Mouse (Mus musculus): ENCODE data around the gene F9. TPM values are rescaled to one million over a fixed set of nuclear protein-coding genes. Genes with fewer than 3 reads are reported as not detected.
"Not testable (repeated sequence)": the region's sequence is repeated elsewhere in the genome, so short reads cannot be mapped to it uniquely, and the experiment has no call there.

The F9 gene
- polyA plus RNA-seq (2014; fragmentation: Nextera tagmentation; extraction: Ambion mirVana), result not detected in 2 replicates

DNA sequence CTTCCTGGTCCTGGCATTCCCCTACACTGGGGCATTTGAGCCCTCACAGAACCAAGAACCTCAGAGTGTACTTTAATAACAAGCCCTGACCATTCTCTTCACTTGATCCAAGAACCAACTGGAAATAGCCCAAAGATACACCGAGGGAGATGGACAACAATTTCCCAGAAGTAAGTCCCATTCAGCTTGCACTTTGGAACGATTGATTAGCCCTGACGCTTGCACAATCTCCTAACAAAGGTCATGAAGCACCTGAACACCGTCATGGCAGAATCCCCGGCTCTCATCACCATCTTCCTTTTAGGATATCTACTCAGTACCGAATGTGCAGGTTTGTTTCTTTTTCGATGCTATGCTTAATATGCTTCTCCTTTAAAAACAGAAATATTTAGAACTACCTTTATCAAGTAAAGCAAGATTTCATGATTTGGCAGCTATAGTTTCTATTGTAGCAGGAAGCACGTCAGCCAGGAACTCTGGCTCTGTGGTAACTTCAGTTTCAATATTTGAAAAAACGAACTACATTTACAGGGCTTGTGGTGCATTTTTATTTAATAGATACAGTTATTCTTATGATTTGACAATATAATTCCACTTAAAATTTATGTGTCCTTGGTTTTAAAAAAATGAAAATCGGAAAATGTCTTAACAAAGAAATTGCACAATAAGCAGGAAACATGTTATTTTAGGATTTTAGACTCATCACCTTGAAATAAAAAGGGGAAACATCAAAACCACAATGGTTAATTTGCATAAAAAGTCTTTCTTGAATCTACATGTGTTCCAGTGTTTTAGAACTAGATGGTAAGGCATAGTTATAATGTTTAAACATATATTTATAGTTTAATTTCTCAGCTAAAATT is at the start of gene F9:
TSS of gene F9 (plus strand) at position 244 of the 863 bp plus-strand sequence.
- H3K4me2 ChIP-seq, result no peak within 1 kb of the TSS
- no peaks in the 10 kb centered on the region for H3K9me3 ChIP-seq (replicated peaks; ENCODE audit: control insufficient read depth, low read length)
- H3K4me3 ChIP-seq (ENCODE audit: low read depth, low read length), result no peak within 1 kb of the TSS
- no peaks in the 10 kb centered on the region for H3K27me3 ChIP-seq (ENCODE audit: control insufficient read depth, insufficient read depth, low read length)
- no peak within 1 kb of the TSS for H3K27ac ChIP-seq (ENCODE audit: low read depth, low read length)
- ATAC-seq (replicated peaks; ENCODE audit: insufficient number of reproducible peaks, low FRiP score, low TSS enrichment), result no peak
- H3K9ac ChIP-seq (ENCODE audit: low read depth, low read length), result no peak within 1 kb of the TSS
- WGBS (ENCODE audit: insufficient replicate concordance), result 77% methylated on average over 10 of the region's 10 CpGs
- H3K4me1 ChIP-seq (ENCODE audit: control insufficient read depth, insufficient read depth, low read length), result no peaks in the 10 kb centered on the region
- H3K36me3 ChIP-seq (ENCODE audit: control insufficient read depth, insufficient read depth, low read length), result no peaks in the 10 kb centered on the region

DNA sequence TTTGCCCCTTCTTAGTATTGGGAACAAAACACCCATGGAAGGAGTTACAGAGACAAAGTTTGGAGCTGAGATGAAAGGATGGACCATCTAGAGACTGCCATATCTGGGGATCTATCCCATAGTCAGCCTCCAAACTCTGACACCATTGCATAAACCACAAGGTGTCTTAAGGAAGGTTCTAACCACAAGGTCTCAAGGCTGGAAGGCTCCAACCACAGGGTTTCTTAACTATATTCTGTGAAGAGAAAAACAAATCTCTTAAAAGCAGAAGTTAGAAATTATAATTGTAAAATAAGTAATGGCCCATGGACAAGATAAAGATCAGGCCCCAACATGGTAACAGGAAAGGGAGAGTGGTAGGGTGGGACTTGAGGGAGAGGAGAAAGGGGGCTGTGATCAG is 29.5 kb upstream of the F9 start:
- not testable (repeated sequence) for ATAC-seq (replicated peaks; ENCODE audit: insufficient number of reproducible peaks, low FRiP score, low TSS enrichment); H3K4me1 ChIP-seq (ENCODE audit: control insufficient read depth, insufficient read depth, low read length); H3K4me3 ChIP-seq (ENCODE audit: low read depth, low read length); H3K27ac ChIP-seq (ENCODE audit: low read depth, low read length); H3K9me3 ChIP-seq (replicated peaks; ENCODE audit: control insufficient read depth, low read length); H3K36me3 ChIP-seq (ENCODE audit: control insufficient read depth, insufficient read depth, low read length); H3K4me2 ChIP-seq; H3K27me3 ChIP-seq (ENCODE audit: control insufficient read depth, insufficient read depth, low read length); H3K9ac ChIP-seq (ENCODE audit: low read depth, low read length)

DNA sequence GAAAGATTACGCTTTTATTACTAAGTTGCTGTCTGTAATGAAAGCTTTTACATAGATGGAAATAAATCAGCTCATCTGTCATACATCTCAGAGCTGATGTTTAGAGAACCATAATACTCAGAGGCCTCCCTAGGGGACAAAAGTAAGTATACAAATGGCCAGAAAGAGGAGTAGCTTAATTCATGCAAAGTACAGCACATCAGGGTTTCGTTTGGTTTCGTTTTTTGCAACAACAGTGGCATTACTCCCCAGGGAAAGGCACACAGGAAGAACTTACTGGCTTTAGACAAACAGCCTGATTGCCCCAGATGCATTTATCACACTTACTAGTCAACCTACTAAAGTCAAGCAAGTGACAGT is 800 bp downstream of the F9 start:
- Histone ChIP-seq H3K4me3 (ENCODE audit: low read depth, low read length) (no peak overlapping the region), H3K27me3 (ENCODE audit: control insufficient read depth, insufficient read depth, low read length) (no peaks in the 10 kb centered on the region), H3K4me2 (no peak overlapping the region), H3K9me3 (replicated peaks; ENCODE audit: control insufficient read depth, low read length) (no peaks in the 10 kb centered on the region), H3K36me3 (ENCODE audit: control insufficient read depth, insufficient read depth, low read length) (no peaks in the 10 kb centered on the region), H3K4me1 (ENCODE audit: control insufficient read depth, insufficient read depth, low read length) (no peaks in the 10 kb centered on the region), H3K9ac (ENCODE audit: low read depth, low read length) (no peak overlapping the region), H3K27ac (ENCODE audit: low read depth, low read length) (no peak overlapping the region)
- 66% methylated on average over 3 of the region's 3 CpGs for WGBS (ENCODE audit: insufficient replicate concordance)
- ATAC-seq (replicated peaks; ENCODE audit: insufficient number of reproducible peaks, low FRiP score, low TSS enrichment), result no peak

DNA sequence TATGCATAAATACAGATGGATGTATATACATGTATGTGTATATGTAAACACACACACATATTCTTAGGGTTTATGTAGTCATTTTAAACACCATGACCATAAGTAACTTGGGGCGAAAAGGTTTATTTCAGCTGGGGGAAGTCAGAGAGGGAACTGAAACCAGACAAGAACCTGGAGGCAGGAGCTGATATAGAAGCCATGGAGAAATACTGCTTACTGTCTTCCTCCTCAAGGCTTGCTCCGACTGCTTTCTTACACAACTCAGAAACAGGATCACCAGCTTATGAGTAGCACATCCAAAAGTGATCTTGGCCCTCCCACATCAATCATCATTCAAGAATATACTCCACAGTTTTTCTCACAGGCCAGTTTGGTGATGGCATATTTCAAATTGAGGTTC is 2.2 kb downstream of the F9 start:
- Histone ChIP-seq H3K4me3 (ENCODE audit: low read depth, low read length) (no peak overlapping the region), H3K9ac (ENCODE audit: low read depth, low read length) (no peak overlapping the region), H3K27me3 (ENCODE audit: control insufficient read depth, insufficient read depth, low read length) (no peaks in the 10 kb centered on the region), H3K4me1 (ENCODE audit: control insufficient read depth, insufficient read depth, low read length) (no peaks in the 10 kb centered on the region), H3K27ac (ENCODE audit: low read depth, low read length) (no peak overlapping the region), H3K9me3 (replicated peaks; ENCODE audit: control insufficient read depth, low read length) (no peaks in the 10 kb centered on the region), H3K36me3 (ENCODE audit: control insufficient read depth, insufficient read depth, low read length) (no peaks in the 10 kb centered on the region), H3K4me2 (no peak overlapping the region)
- WGBS (ENCODE audit: insufficient replicate concordance), result 74% methylated on average over 2 of the region's 2 CpGs
- ATAC-seq (replicated peaks; ENCODE audit: insufficient number of reproducible peaks, low FRiP score, low TSS enrichment), result no peak

DNA sequence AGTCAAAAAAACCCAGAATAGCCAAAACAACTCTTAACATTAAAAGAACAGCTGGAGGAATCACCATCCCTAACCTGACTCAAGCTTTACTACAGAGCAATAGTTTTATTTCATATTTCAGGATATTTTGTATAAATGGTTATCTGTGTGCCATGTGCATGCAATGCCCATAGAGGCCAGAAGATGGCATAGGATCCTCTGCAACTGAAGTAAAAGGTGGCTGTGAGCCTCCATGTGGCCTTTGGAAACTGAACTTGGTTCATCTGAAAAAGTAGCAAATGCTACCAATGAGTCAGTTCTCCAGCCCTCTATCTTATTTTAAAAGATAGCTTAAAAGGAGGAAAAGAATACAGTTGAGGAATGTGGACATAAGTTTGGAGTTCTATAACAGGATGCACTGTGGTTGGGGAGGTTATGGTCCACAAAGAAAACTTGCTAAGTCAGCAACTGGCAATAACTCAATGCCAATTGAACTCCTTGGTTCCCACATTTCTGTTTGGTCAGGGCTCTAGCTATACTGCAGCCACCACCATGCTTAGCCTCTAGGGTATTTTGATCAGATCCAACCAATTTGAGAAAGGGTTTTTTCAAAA is 13.9 kb downstream of the F9 start:
- Histone ChIP-seq H3K36me3 (ENCODE audit: control insufficient read depth, insufficient read depth, low read length) (no peaks in the 10 kb centered on the region), H3K4me3 (ENCODE audit: low read depth, low read length) (no peak overlapping the region), H3K4me1 (ENCODE audit: control insufficient read depth, insufficient read depth, low read length) (no peaks in the 10 kb centered on the region), H3K9me3 (replicated peaks; ENCODE audit: control insufficient read depth, low read length) (no peaks in the 10 kb centered on the region), H3K4me2 (no peak overlapping the region), H3K27ac (ENCODE audit: low read depth, low read length) (no peak overlapping the region), H3K9ac (ENCODE audit: low read depth, low read length) (no peak overlapping the region), H3K27me3 (ENCODE audit: control insufficient read depth, insufficient read depth, low read length) (no peaks in the 10 kb centered on the region)
- ATAC-seq (replicated peaks; ENCODE audit: insufficient number of reproducible peaks, low FRiP score, low TSS enrichment), result no peak

DNA sequence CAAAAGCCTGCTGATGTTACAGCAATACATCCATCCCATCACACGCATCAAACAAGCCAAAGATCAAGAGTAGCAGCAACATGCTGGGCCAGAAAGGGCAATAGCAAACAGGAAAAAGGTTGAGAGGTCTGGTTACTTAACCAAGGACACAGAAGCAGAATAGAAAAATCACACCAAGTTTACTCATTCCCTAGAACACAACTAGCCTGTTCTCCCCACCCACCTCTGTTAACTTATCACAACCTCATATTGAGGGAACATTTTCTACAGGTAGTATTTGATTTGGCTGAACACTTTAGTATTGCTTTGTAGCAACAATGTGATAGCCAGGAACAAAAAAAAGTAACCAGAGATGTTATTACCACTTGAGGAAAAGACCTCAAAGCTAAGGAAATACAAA is 15.3 kb downstream of the F9 start:
- no peaks in the 10 kb centered on the region for H3K36me3 ChIP-seq (ENCODE audit: control insufficient read depth, insufficient read depth, low read length)
- H3K4me2 ChIP-seq, result no peak overlapping the region
- 73% methylated on average over 1 of the region's 1 CpGs for whole genome bisulfite sequencing (ENCODE audit: insufficient replicate concordance)
- no peaks in the 10 kb centered on the region for H3K27me3 ChIP-seq (ENCODE audit: control insufficient read depth, insufficient read depth, low read length)
- H3K9ac ChIP-seq (ENCODE audit: low read depth, low read length), result no peak overlapping the region
- ATAC-seq (replicated peaks; ENCODE audit: insufficient number of reproducible peaks, low FRiP score, low TSS enrichment), result no peak
- H3K9me3 ChIP-seq (replicated peaks; ENCODE audit: control insufficient read depth, low read length), result no peaks in the 10 kb centered on the region
- H3K27ac ChIP-seq (ENCODE audit: low read depth, low read length), result no peak overlapping the region
- H3K4me3 ChIP-seq (ENCODE audit: low read depth, low read length), result no peak overlapping the region
- H3K4me1 ChIP-seq (ENCODE audit: control insufficient read depth, insufficient read depth, low read length), result no peaks in the 10 kb centered on the region

DNA sequence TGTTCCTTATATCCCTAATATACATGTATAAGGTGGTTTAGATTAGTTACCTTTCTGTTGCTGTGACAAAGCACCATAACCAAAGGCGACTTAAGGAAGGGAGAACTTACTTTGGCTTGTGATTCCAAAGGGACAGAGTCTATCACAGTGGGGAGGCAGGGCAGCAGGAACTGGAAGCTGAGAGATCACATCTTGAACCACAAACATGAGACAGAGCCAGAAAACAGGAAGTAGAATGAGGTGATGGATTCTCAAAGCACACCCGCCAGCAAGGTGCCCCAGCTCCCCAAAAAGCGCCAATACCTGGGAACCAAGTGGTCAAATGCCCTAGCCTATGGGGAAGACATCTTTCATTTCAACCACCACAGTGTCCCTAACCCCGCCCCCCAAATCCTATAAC is 21.7 kb downstream of the F9 start:
- no peaks in the 10 kb centered on the region for H3K4me1 ChIP-seq (ENCODE audit: control insufficient read depth, insufficient read depth, low read length)
- H3K9ac ChIP-seq (ENCODE audit: low read depth, low read length), result no peak overlapping the region
- H3K9me3 ChIP-seq (replicated peaks; ENCODE audit: control insufficient read depth, low read length), result no peaks in the 10 kb centered on the region
- WGBS (ENCODE audit: insufficient replicate concordance), result 71% methylated on average over 4 of the region's 4 CpGs
- no peak overlapping the region for H3K4me3 ChIP-seq (ENCODE audit: low read depth, low read length)
- H3K36me3 ChIP-seq (ENCODE audit: control insufficient read depth, insufficient read depth, low read length), result no peaks in the 10 kb centered on the region
- H3K27me3 ChIP-seq (ENCODE audit: control insufficient read depth, insufficient read depth, low read length), result no peaks in the 10 kb centered on the region
- H3K4me2 ChIP-seq, result no peak overlapping the region
- no peak for ATAC-seq (replicated peaks; ENCODE audit: insufficient number of reproducible peaks, low FRiP score, low TSS enrichment)
- no peak overlapping the region for H3K27ac ChIP-seq (ENCODE audit: low read depth, low read length)

DNA sequence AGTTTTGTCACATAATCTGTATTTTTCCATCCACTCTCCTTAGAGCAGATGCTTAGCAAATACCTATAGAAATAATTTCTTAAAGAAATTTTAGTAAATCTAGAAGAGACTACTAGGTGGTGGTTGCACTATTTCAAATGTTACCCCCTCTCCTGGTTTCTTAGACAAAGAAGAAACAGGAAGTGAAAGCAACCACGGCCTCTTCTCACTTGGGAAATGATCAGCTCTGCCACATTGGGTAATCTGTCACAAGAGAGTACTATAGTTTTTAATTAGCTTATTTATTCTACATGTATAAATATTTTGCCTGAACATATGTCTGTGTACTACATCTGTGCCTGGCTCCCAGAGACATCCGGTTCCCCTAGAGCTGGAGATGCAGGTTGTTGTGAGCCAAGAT is 22.3 kb downstream of the F9 start:
- Histone ChIP-seq H3K27ac (ENCODE audit: low read depth, low read length) (no peak overlapping the region), H3K27me3 (ENCODE audit: control insufficient read depth, insufficient read depth, low read length) (no peaks in the 10 kb centered on the region), H3K9ac (ENCODE audit: low read depth, low read length) (no peak overlapping the region), H3K9me3 (replicated peaks; ENCODE audit: control insufficient read depth, low read length) (no peaks in the 10 kb centered on the region), H3K36me3 (ENCODE audit: control insufficient read depth, insufficient read depth, low read length) (no peaks in the 10 kb centered on the region), H3K4me3 (ENCODE audit: low read depth, low read length) (no peak overlapping the region), H3K4me2 (no peak overlapping the region), H3K4me1 (ENCODE audit: control insufficient read depth, insufficient read depth, low read length) (no peaks in the 10 kb centered on the region)
- no peak for ATAC-seq (replicated peaks; ENCODE audit: insufficient number of reproducible peaks, low FRiP score, low TSS enrichment)
- 79% methylated on average over 2 of the region's 2 CpGs for WGBS (ENCODE audit: insufficient replicate concordance)

DNA sequence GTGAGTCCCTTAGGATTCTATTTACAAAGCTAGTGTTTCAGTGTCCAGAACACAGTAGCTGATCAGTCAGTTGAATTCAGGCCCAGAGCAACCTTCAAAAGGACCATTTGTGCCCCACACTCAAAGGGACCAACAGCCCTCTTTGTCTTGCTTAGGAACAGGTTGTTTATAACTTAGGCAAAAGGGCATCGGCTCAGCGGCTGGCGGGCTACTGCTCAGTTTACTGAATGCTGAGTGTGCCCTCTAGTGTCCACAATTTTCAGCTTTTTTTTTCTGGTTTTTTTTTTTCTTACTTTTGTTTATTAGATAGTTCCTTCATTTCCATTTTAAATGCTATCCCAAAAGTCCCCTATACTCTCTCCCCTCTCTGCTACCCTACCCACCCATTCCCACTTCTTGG is 27.4 kb downstream of the F9 start:
- Histone ChIP-seq H3K36me3 (ENCODE audit: control insufficient read depth, insufficient read depth, low read length) (no peaks in the 10 kb centered on the region), H3K27me3 (ENCODE audit: control insufficient read depth, insufficient read depth, low read length) (no peaks in the 10 kb centered on the region), H3K9ac (ENCODE audit: low read depth, low read length) (no peak overlapping the region), H3K9me3 (replicated peaks; ENCODE audit: control insufficient read depth, low read length) (no peaks in the 10 kb centered on the region), H3K27ac (ENCODE audit: low read depth, low read length) (no peak overlapping the region), H3K4me1 (ENCODE audit: control insufficient read depth, insufficient read depth, low read length) (no peaks in the 10 kb centered on the region), H3K4me2 (no peak overlapping the region), H3K4me3 (ENCODE audit: low read depth, low read length) (no peak overlapping the region)
- no peak for ATAC-seq (replicated peaks; ENCODE audit: insufficient number of reproducible peaks, low FRiP score, low TSS enrichment)
- 14% methylated on average over 3 of the region's 3 CpGs for WGBS (ENCODE audit: insufficient replicate concordance)

Data from heart, embryonic 11.5 days (tissue).